Mouse (Mus musculus) embryonic facial prominence, embryonic 12.5 days (tissue): ENCODE measurements around the gene Frmpd1. TPM values are rescaled to one million over a fixed set of nuclear protein-coding genes. Genes with fewer than 3 reads are reported as not detected.

Experiments
- ATAC-seq: fragments of 200-750 bp; cut with Nextera tagmentation; 2 replicates; pipeline ENCODE4 v1.8.0; 2017; ENCODE audit not compliant: insufficient number of reproducible peaks, insufficient read depth, low FRiP score, low TSS enrichment
- H3K27ac ChIP-seq: fragments of 300-500 bp; sonication (generic); 2 replicates; pipeline ENCODE4 v1.5.1; 2016; ENCODE audit warnings: mild to moderate bottlenecking
- H3K27me3 ChIP-seq: fragments of 300-500 bp; sonication (generic); 2 replicates; pipeline ENCODE4 v1.6.1; 2016; ENCODE audit warnings: mild to moderate bottlenecking, moderate library complexity
- H3K36me3 ChIP-seq: fragments of 300-500 bp; sonication (generic); 2 replicates; pipeline ENCODE4 v1.6.1; 2016; ENCODE audit warnings: mild to moderate bottlenecking
- H3K4me1 ChIP-seq: fragments of 300-500 bp; sonication (generic); 2 replicates; pipeline ENCODE4 v1.6.1; 2016
- H3K4me2 ChIP-seq: fragments of 300-500 bp; sonication (generic); replicated peaks from 2 replicates; pipeline ENCODE4 v1.6.1; 2016; ENCODE audit warnings: mild to moderate bottlenecking, moderate library complexity
- H3K4me3 ChIP-seq: fragments of 300-500 bp; sonication (generic); 2 replicates; pipeline ENCODE4 v1.5.1; 2016; ENCODE audit warnings: mild to moderate bottlenecking
- H3K9ac ChIP-seq: fragments of 300-500 bp; sonication (generic); 2 replicates; pipeline ENCODE4 v1.6.1; 2016; ENCODE audit warnings: mild to moderate bottlenecking, moderate library complexity
- H3K9me3 ChIP-seq: fragments of 300-500 bp; sonication (generic); 2 replicates; pipeline ENCODE4 v1.6.1; 2016; ENCODE audit warnings: mild to moderate bottlenecking, moderate library complexity
- WGBS: fragments of 180-500 bp; shearing (Covaris S2); methylation state at CpG from one replicate; pipeline ENCODE4 v1.1.7; 2016; 5-methylcytosine and 5-hydroxymethylcytosine counted together
- polyA plus RNA-seq: library from polyadenylated mRNA; unstranded; fragments of >200 nt; fragmentation: Nextera tagmentation; extraction: Ambion mirVana; gene quantifications from 2 replicates; pipeline ENCODE4 v1.2.1, GENCODE M21; 2016

The Frmpd1 gene
- polyA plus RNA-seq, 1 experiment from 2014 or later: 2.5 TPM

DNA sequence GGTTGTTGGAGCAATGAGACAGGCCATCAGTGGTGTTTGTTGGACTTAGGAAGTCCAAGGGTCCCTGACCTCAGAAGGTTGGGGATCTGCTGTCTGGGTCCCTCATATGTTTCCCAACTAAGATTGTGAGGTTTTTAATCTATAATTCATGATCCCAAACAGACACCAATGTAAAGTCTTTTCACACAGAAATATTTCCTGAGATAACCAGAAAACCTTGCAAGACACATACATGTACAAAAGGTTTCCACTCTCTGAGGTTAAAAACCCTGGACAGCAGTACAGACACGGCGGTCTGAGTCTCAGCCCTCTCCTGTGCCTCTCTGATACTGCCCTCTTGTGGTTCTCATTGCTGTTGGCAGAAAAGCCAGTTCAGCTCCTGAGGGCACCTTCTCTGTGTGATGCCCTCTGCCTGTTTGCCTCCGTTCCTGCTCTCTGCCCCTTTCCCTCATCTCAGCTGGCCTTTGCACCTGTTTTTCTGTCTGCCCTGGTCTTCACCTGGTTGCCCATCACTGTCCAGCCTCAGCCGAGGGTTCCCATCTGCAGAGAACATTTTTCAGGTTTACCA, 95.4 kb downstream of the Frmpd1 start:
- Histone ChIP-seq H3K27ac (no peak overlapping the region), H3K9me3 (no peaks in the 10 kb centered on the region), H3K9ac (no peak overlapping the region), H3K27me3 (peaks cover 4% of the 10 kb centered on the region; the same call in 1 of the 2 replicates), H3K36me3 (no peaks in the 10 kb centered on the region), H3K4me2 (no peak overlapping the region), H3K4me1 (no peaks in the 10 kb centered on the region), H3K4me3 (no peak overlapping the region)
- WGBS: 24% methylated on average over 4 of the region's 4 CpGs
- ATAC-seq: no peak

DNA sequence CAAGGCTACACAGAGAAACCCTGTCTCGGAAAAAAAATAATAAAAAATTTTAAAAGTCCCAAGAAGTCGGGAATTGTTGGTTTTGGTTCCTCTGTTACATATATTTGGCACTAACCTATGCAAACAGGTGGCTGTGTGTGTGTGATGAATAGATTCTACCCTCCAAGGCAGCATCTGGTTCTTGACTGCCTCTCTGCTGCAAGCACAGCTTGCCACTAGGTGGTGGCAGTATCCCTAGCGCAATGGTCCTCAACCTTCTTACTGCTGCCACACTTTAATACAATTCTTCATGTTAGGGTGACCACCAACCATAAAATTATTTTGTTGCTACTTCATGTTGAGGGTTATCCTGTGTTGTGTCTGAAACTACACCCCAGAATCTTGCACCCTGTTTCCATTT, 101.6 kb downstream of the Frmpd1 start:
- Histone ChIP-seq H3K4me1 (no peaks in the 10 kb centered on the region), H3K4me2 (no peak overlapping the region), H3K9ac (no peak overlapping the region), H3K9me3 (no peaks in the 10 kb centered on the region), H3K4me3 (no peak overlapping the region), H3K36me3 (no peaks in the 10 kb centered on the region), H3K27ac (no peak overlapping the region), H3K27me3 (peaks cover 3% of the 10 kb centered on the region; the same call in 1 of the 2 replicates)
- WGBS: 46% methylated on average over 3 of the region's 3 CpGs
- ATAC-seq: no peak

DNA sequence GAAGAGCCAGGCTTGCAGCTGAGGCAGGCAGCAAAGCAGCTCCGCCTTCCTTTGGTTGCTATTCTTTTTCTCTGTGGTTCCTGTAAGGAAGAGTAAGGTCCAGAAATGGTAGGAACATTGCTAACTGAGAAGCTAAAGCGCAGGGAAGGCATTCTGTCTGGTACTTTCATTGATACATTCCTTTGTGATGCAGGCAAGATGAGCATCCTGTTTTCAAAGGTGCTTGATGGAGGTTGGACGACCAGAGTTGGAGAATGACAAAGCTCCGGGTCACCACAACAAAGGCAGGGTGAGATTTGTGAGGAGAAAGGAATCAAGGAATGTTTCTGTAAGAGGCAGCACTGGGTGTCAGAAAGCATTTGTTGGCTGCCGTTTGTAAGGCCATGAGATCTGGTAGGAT, 103.2 kb downstream of the Frmpd1 start:
- H3K9me3 ChIP-seq: no peaks in the 10 kb centered on the region
- ATAC-seq: no peak
- H3K4me1 ChIP-seq: no peaks in the 10 kb centered on the region
- WGBS: 84% methylated on average over 5 of the region's 5 CpGs
- no peak overlapping the region for H3K4me2 ChIP-seq
- no peaks in the 10 kb centered on the region for H3K36me3 ChIP-seq
- no peak overlapping the region for H3K9ac ChIP-seq
- no peak overlapping the region for H3K4me3 ChIP-seq
- H3K27me3 ChIP-seq: no peaks in the 10 kb centered on the region
- no peak overlapping the region for H3K27ac ChIP-seq

DNA sequence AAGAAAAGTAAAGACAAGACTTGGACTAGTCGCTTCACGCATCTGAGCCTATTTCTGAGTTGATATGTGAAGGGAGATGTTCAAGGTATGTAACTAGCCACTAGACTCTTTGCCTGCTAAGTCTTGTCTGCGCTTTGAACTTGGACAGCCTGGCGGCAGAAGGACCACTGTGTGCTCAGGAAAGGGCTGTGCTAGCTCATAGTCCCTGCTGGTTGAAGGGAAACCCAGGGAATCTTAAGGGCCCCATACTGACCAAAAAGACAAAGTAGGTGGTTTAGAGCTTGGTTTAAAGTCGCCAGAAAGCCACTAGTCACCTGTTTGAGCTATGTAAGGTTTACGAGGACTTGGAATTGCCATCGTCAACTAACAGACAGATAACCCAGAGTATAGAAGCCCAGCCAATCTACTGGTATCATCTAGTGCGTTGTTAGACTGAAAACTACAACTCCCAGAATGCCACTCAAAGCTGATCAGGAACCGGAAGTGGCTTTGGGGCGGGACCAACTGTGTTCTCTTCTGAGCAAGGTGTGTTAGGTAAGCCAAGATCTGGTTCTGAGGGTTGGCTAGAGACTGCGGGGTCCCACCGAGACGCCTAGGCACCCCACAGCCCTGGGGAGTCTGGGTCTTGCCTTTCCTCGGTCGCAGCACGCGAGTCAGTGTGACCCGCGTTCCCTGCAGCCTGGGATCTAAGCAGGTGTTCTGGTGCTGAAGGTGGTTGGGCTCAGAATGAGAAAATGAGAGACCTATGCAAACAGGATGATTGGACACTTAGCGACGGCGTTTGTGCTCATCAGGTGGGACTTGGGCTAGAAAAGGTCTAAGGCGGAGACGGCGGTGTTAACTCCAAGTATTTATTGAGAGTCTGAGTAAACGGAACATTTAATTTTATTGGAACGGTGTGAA, 112.2 kb downstream of the Frmpd1 start, which contains the start of gene Trmt10b:
Gene Trmt10b, plus strand, starts transcription at position 466 of the 903 bp plus-strand sequence.
- 0 out of 2 replicates have a peak, but pooled peaks have one; percentile 74 for ATAC-seq

DNA sequence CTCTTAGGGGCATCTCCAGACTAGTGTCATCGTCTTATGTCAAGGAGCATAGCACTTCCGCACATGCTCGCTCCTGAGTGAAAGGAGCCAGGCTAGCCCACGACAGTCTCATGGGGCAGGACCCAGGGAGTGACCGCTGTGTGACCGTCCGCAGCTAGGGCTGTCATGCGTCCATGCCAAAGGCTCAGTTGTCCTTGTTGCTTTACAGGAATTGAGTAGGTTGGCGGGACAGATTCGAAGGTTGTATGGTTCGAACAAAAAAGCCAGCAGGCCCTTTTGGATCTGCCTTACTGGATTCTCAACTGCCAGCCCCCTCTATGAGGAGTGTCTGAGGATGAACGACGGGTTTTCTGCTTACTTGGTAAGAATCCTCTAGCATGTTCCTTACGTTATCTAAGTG, 120.9 kb downstream of the Frmpd1 start:
- 97% methylated on average over 14 of the region's 14 CpGs for WGBS
- no peak overlapping the region for H3K27ac ChIP-seq
- H3K9ac ChIP-seq: no peak overlapping the region
- ATAC-seq: no peak
- H3K36me3 ChIP-seq: peaks cover 63% of the 10 kb centered on the region
- no peak overlapping the region for H3K4me3 ChIP-seq
- no peaks in the 10 kb centered on the region for H3K4me1 ChIP-seq
- H3K27me3 ChIP-seq: no peaks in the 10 kb centered on the region
- no peak overlapping the region for H3K4me2 ChIP-seq
- H3K9me3 ChIP-seq: no peaks in the 10 kb centered on the region

More for the DNA sequence above, 112.2 kb downstream of the Frmpd1 start, which contains the start of gene Trmt10b:
- H3K9ac ChIP-seq: peak within 1 kb of the TSS; percentile 65
- H3K4me1 ChIP-seq: peaks cover 6% of the 10 kb centered on the region; the same call in 1 of the 2 replicates
- H3K27me3 ChIP-seq: no peaks in the 10 kb centered on the region
- H3K27ac ChIP-seq: no peak within 1 kb of the TSS
- H3K4me2 ChIP-seq: peak within 1 kb of the TSS; percentile 61
- peaks cover 9% of the 10 kb centered on the region; the same call in 1 of the 2 replicates for H3K36me3 ChIP-seq
- peak within 1 kb of the TSS; percentile 80 for H3K4me3 ChIP-seq
- H3K9me3 ChIP-seq: no peaks in the 10 kb centered on the region
- 21% methylated on average over 27 of the region's 27 CpGs for WGBS

DNA sequence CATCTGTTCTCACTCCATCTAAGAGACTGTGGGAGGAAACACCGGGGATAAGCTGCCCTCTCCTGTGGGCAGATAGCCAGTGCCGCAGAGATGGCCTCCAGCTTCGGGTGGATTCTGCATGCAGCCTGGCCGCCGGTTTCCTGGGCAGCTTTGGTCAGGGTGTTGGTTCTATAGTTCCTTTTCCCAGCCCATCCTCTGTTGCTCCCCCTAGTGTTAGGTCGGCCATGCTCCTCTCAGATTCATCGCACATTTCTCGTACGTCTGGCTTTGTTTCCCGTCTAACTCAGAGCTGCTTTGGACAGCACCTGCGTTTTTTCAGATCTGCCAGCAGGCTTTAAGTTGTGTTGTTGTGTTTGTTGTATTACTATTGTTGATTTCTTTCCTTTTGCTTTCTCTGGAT, 123.4 kb downstream of the Frmpd1 start:
- no peak overlapping the region for H3K27ac ChIP-seq
- H3K9ac ChIP-seq: no peak overlapping the region
- H3K4me1 ChIP-seq: no peaks in the 10 kb centered on the region
- WGBS: 43% methylated on average over 11 of the region's 11 CpGs
- H3K36me3 ChIP-seq: peaks cover 43% of the 10 kb centered on the region
- no peaks in the 10 kb centered on the region for H3K27me3 ChIP-seq
- no peak overlapping the region for H3K4me3 ChIP-seq
- no peaks in the 10 kb centered on the region for H3K9me3 ChIP-seq
- no peak overlapping the region for H3K4me2 ChIP-seq
- no peak for ATAC-seq

DNA sequence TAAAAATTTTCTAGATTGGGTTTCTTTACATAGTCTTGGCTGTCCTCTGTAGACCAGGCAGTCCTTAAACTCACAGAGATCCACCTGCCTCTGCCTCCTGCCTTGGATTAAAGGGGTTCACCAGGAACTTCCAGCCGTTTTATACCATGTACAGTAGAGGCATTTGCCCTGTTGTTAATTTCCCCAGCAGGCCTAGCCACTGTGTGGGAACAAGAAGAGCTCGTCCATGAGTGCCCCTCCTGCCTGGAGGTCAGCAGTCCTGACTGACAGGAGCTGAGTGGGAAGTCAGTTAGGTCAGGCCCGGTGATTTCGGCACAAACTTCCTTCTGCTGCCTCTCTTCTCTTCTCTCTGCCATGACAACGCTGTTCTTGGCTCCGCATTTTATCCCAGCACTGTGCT, 123.9 kb downstream of the Frmpd1 start:
- no peaks in the 10 kb centered on the region for H3K4me1 ChIP-seq
- H3K36me3 ChIP-seq: peaks cover 42% of the 10 kb centered on the region
- H3K27ac ChIP-seq: no peak overlapping the region

DNA sequence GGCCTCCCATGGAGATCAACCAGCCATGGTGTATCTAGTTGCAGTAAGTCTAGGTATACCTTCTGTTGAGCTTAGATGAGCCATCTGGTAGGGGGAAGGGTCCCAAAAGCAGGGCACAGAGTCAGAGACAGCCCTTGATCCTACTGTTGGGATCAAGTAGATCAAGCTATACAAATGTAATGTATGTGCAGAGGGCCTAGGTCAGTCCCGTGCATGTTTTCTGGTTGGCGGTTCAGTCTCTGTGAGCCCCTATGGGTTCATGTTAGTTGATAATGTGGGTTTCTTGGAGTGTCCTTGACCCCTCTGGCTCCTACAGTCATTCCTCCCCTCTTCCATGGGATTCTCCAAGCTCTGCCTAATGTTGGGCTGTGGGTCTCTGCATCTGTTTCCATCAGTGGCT, 126.4 kb downstream of the Frmpd1 start:
- no peak for ATAC-seq
- Histone ChIP-seq H3K27me3 (no peaks in the 10 kb centered on the region), H3K9ac (no peak overlapping the region), H3K4me1 (no peaks in the 10 kb centered on the region), H3K36me3 (peaks cover 44% of the 10 kb centered on the region), H3K4me2 (no peak overlapping the region), H3K9me3 (no peaks in the 10 kb centered on the region), H3K4me3 (no peak overlapping the region), H3K27ac (no peak overlapping the region)
- WGBS: 93% methylated on average over 2 of the region's 2 CpGs

More for the DNA sequence above, 123.9 kb downstream of the Frmpd1 start:
- Histone ChIP-seq H3K9ac (no peak overlapping the region), H3K9me3 (no peaks in the 10 kb centered on the region), H3K27me3 (no peaks in the 10 kb centered on the region), H3K4me3 (no peak overlapping the region), H3K4me2 (no peak overlapping the region)
- ATAC-seq: no peak
- WGBS: 89% methylated on average over 6 of the region's 6 CpGs

DNA sequence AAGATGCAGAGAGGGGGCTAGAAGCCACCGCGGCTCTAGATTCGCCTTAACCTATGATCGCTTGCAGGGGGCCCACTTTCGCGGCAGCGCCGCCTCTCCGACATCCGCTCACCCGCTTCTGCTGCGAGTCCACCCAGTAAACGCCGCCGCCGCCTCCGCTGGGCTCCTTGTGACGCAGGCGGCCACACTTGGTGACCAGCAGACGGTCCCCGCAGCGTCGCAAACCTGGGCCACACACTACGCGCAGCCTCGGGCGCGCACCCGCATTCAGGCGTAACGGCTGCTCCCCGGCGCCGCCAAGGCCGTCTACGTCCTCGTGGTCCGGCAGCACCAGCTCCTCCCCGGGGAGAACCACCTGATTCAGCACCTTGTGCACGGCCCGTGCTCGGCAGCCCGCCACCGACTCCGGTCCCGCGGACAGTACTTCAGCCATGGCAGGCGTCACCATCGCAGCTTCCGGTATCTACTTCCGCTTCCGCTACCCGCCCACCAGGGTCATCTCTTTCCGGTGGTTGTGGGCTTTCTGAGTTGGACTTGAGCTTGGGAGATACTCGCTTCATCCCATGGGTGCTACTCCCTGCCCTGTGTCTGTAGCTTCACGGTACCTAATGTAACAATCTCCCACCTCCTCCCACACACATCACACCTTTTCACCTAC, 135.6 kb downstream of the Frmpd1 start:
- peak overlapping the region; percentile 61; the same call in 1 of the 2 replicates for H3K27ac ChIP-seq
- H3K4me1 ChIP-seq: peaks cover 9% of the 10 kb centered on the region
- peak; percentile 60; the same call in 1 of the 2 replicates for ATAC-seq
- H3K4me2 ChIP-seq: peak overlapping the region; percentile 68
- peak overlapping the region; percentile 89 for H3K9ac ChIP-seq
- WGBS: under 1% methylated on average over 50 of the region's 56 CpGs
- H3K27me3 ChIP-seq: peaks cover 16% of the 10 kb centered on the region
- H3K36me3 ChIP-seq: peaks cover 26% of the 10 kb centered on the region
- peak overlapping the region; percentile 93 for H3K4me3 ChIP-seq
- no peaks in the 10 kb centered on the region for H3K9me3 ChIP-seq

DNA sequence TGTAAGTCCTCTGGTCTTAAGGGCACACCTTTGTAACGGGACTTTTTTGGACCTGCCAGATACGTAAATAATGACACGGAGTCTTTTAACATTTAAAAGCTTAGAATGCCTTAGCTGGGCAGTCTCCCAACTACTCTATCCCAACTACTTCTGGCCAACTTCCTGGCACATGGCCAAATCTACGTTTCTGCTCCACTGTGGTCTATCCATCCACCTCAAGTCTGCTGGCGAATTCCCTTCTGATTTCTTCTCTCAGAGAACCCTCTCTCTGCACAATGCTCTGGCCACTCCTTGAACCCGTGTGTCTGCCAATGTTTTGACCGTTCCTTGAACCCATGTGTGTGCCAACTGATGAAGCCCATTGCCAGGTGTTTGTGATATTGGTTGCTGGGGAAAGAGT, 146.5 kb downstream of the Frmpd1 start:
- WGBS: 82% methylated on average over 7 of the region's 7 CpGs
- Histone ChIP-seq H3K9me3 (no peaks in the 10 kb centered on the region), H3K27me3 (peaks cover 3% of the 10 kb centered on the region; the same call in 1 of the 2 replicates), H3K4me3 (no peak overlapping the region), H3K36me3 (no peaks in the 10 kb centered on the region), H3K4me2 (no peak overlapping the region), H3K27ac (no peak overlapping the region), H3K9ac (no peak overlapping the region), H3K4me1 (no peaks in the 10 kb centered on the region)
- ATAC-seq: no peak

DNA sequence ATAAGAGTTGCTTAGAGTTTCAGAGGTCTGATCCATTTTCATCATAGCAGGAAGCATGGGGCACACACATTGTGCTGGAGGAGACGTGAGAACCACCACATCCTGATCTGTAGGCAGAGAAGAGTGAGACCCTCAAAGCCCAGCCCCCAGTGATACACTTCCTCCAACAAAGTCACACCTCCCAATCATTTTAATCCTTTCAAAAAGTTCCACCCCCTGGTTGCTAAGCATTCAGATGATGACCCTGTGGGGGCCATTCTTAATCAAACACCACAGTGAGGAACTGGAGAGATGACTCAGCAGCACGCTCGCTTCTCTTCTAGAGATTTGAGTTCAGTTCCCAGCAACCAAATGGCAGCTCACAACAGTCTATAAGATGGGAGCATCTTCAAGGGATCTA, 147.8 kb downstream of the Frmpd1 start:
- Histone ChIP-seq H3K4me1 (no peaks in the 10 kb centered on the region), H3K27ac (no peak overlapping the region), H3K4me2 (no peak overlapping the region), H3K4me3 (no peak overlapping the region), H3K9me3 (no peaks in the 10 kb centered on the region), H3K36me3 (no peaks in the 10 kb centered on the region), H3K9ac (no peak overlapping the region), H3K27me3 (peaks cover 3% of the 10 kb centered on the region; the same call in 1 of the 2 replicates)
- WGBS: 62% methylated on average over 3 of the region's 3 CpGs
- no peak for ATAC-seq
